Mouse (Mus musculus): Measurements from ENCODE around the gene Itfg2. TPM values are rescaled to one million over a fixed set of nuclear protein-coding genes. Genes with fewer than 3 reads are reported as not detected.

The Itfg2 gene
- total RNA-seq, 2 experiments from 2014 or later, result 16.7 to 17.9 TPM

- peak in 1 of 2 experiments; percentile 12 for DNase-seq
- intact Hi-C loops (cut with DNase I), result loop anchor here (10.0 kb wide), 1 partner anchor 1098 kb away; the partner anchor contains the start of gene Gabarapl1
These were observed 11.8 kb upstream of the Itfg2 start for GRCm38 (mm10) chr6:128436356-128437005.

GRCm38 (mm10) chr6:128435474-128435873 is 10.7 kb upstream of the Itfg2 start:
- peak; percentile 81 to 89 for DNase-seq
- intact Hi-C loops (cut with DNase I), result loop anchor here (10.0 kb wide), 1 partner anchor 1099 kb away; the partner anchor contains the start of gene Gabarapl1

- no peak for DNase-seq
- intact Hi-C loops (cut with DNase I), result loop anchor here (10.0 kb wide), 1 partner anchor 1101 kb away; the partner anchor contains the start of gene Gabarapl1
These were observed 8.8 kb upstream of the Itfg2 start for GRCm38 (mm10) chr6:128433566-128433965.

- intact Hi-C loops (cut with DNase I), result loop anchor here (10.0 kb wide), 1 partner anchor 1102 kb away; the partner anchor contains the start of gene Gabarapl1
- DNase-seq, result peak; percentile 55 to 60
These were observed 7.7 kb upstream of the Itfg2 start for GRCm38 (mm10) chr6:128432356-128432915.

GRCm38 (mm10) chr6:128429826-128430225 is 5.1 kb upstream of the Itfg2 start:
- intact Hi-C loops (cut with DNase I), result loop anchor here (10.0 kb wide), 2 partner anchors 335 to 1105 kb away; partner anchors contain the start of gene Gabarapl1
- no peak for DNase-seq

- intact Hi-C loops (cut with DNase I), result loop anchor here (10.0 kb wide), 1 partner anchor 336 kb away; no protein-coding TSS in a partner anchor
- DNase-seq, result no peak
These were observed 4.6 kb upstream of the Itfg2 start for GRCm38 (mm10) chr6:128429300-128429699.

GRCm38 (mm10) chr6:128427571-128427970 is 2.8 kb upstream of the Itfg2 start:
- intact Hi-C loops (cut with DNase I), result loop anchor here (10.0 kb wide), 1 partner anchor 337 kb away; no protein-coding TSS in a partner anchor

GRCm38 (mm10) chr6:128425046-128425445 is 315 bp upstream of the Itfg2 start:
- intact Hi-C loops (cut with DNase I), result loop anchor here (10.0 kb wide), 1 partner anchor 340 kb away; no protein-coding TSS in a partner anchor
- DNase-seq, result no peak

More at GRCm38 (mm10) chr6:128427571-128427970, 2.8 kb upstream of the Itfg2 start:
- no peak for DNase-seq

GRCm38 (mm10) chr6:128423496-128424268 is 1.0 kb downstream of the Itfg2 start:
- intact Hi-C loops (cut with DNase I), result loop anchor here (10.0 kb wide), 1 partner anchor 341 kb away; no protein-coding TSS in a partner anchor

GRCm38 (mm10) chr6:128421480-128421879 is 3.3 kb downstream of the Itfg2 start:
- no peak for DNase-seq
- intact Hi-C loops (cut with DNase I), result loop anchor here (10.0 kb wide), 1 partner anchor 343 kb away; no protein-coding TSS in a partner anchor

More at GRCm38 (mm10) chr6:128423496-128424268, 1.0 kb downstream of the Itfg2 start:
- no peak for DNase-seq

GRCm38 (mm10) chr6:128421036-128421435 is 3.7 kb downstream of the Itfg2 start:
- DNase-seq, result no peak
- intact Hi-C loops (cut with DNase I), result loop anchor here (10.0 kb wide), 1 partner anchor 344 kb away; no protein-coding TSS in a partner anchor

GRCm38 (mm10) chr6:128418076-128418475 is 6.7 kb downstream of the Itfg2 start:
- intact Hi-C loops (cut with DNase I), result loop anchor here (10.0 kb wide), 1 partner anchor 213 kb away; no protein-coding TSS in a partner anchor
- DNase-seq, result no peak

GRCm38 (mm10) chr6:128416169-128416568 is 8.6 kb downstream of the Itfg2 start:
- intact Hi-C loops (cut with DNase I), result loop anchor here (10.0 kb wide), 1 partner anchor 211 kb away; no protein-coding TSS in a partner anchor
- no peak for DNase-seq

GRCm38 (mm10) chr6:128411115-128411514 is 13.6 kb downstream of the Itfg2 start:
- peak; percentile 80 to 89 for DNase-seq
- intact Hi-C loops (cut with DNase I), result loop anchor here (1.0 to 10.0 kb wide), 3 partner anchors 68 to 206 kb away; no protein-coding TSS in a partner anchor

- intact Hi-C loops (cut with DNase I), result loop anchor here (1.0 to 10.0 kb wide), 2 partner anchors 30 to 206 kb away; no protein-coding TSS in a partner anchor
- DNase-seq, result no peak
These were observed 14.4 kb downstream of the Itfg2 start for GRCm38 (mm10) chr6:128410305-128410704.

GRCm38 (mm10) chr6:128408544-128409125 is 16.1 kb downstream of the Itfg2 start:
- intact Hi-C loops (cut with DNase I), result loop anchor here (5.0 kb wide), 1 partner anchor 176 kb away; no protein-coding TSS in a partner anchor
- no peak for DNase-seq

GRCm38 (mm10) chr6:128404708-128405107 is 20.0 kb downstream of the Itfg2 start:
- intact Hi-C loops (cut with DNase I), result loop anchor here (5.0 kb wide), 1 partner anchor 172 kb away; no protein-coding TSS in a partner anchor

GRCm38 (mm10) chr6:128399421-128400185 is 25.1 kb downstream of the Itfg2 start:
- peak in 1 of 2 experiments; percentile 24 for DNase-seq
- intact Hi-C loops (cut with DNase I), result no loop called here

More at GRCm38 (mm10) chr6:128404708-128405107, 20.0 kb downstream of the Itfg2 start:
- DNase-seq, result no peak

- DNase-seq, result no peak
- intact Hi-C loops (cut with DNase I), result no loop called here
These were observed 25.7 kb downstream of the Itfg2 start, which contains the start of gene Nrip2 for GRCm38 (mm10) chr6:128398996-128399395. Gene Nrip2 (plus strand): TSS chr6:128399296.
